In the genomic region with DNA sequence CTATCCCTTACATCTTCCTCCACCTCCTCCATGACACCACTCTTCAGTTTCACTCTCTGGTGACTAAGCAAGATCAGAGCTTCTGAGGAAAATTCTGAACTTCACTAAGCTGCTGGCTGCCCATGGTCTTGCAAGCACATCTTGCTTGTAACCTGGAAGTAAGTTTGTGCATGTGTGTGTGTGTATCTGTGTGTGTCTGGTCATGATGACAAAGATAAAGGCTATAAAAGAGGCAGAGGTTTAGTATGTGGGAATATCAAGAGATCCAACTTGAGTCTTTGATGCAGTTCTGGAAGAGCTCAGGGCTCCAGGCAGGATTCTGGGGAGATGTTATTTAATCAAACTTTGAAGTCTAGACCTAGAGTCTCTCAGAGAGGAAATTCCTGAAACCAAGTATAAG, we compare ENCODE assay signal across 28 mouse cellular contexts.
"Had no signal": no experiment of that assay in that cellular context is flagged by ENCODE, and none has a peak within 500 bp of the region (broad histone marks: within the 10 kb centered on the region; RNA-seq: fewer than 3 reads in every experiment).

No protein-coding gene starts in this region.

- H3K4me1 ChIP-seq: embryonic facial prominence, embryonic 12.5 days; embryonic facial prominence, embryonic 15.5 days; forebrain, embryonic 12.5 days; forebrain, embryonic 13.5 days; forebrain, embryonic 15.5 days had no signal

- H3K27ac ChIP-seq: embryonic facial prominence, embryonic 10.5 days; embryonic facial prominence, embryonic 12.5 days; embryonic facial prominence, embryonic 13.5 days; embryonic facial prominence, embryonic 15.5 days; forebrain, embryonic 10.5 days; forebrain, embryonic 12.5 days; forebrain, embryonic 13.5 days; forebrain, embryonic 15.5 days; gastrocnemius, adult 2 months; heart, adult 2 months had no signal

- H3K27me3 ChIP-seq: embryonic facial prominence, embryonic 12.5 days; embryonic facial prominence, embryonic 13.5 days; embryonic facial prominence, embryonic 15.5 days; forebrain, embryonic 12.5 days; forebrain, embryonic 13.5 days; forebrain, embryonic 15.5 days had no signal

- ATAC-seq: forebrain, embryonic 13.5 days; forebrain, embryonic 14.5 days; forebrain, embryonic 15.5 days; forebrain, postnatal 0 days had no signal

- H3K4me2 ChIP-seq: embryonic facial prominence, embryonic 12.5 days; embryonic facial prominence, embryonic 13.5 days; embryonic facial prominence, embryonic 15.5 days; forebrain, embryonic 12.5 days; forebrain, embryonic 13.5 days; forebrain, embryonic 15.5 days had no signal

- H3K4me3 ChIP-seq: embryonic facial prominence, embryonic 10.5 days; embryonic facial prominence, embryonic 12.5 days; embryonic facial prominence, embryonic 13.5 days; embryonic facial prominence, embryonic 15.5 days; erythroblast, embryonic 14.5 days; forebrain, embryonic 10.5 days; forebrain, embryonic 12.5 days; forebrain, embryonic 13.5 days; forebrain, embryonic 15.5 days; gastrocnemius, adult 2 months; heart, adult 2 months had no signal

- H3K36me3 ChIP-seq: embryonic facial prominence, embryonic 10.5 days; embryonic facial prominence, embryonic 12.5 days; embryonic facial prominence, embryonic 13.5 days; embryonic facial prominence, embryonic 15.5 days; forebrain, embryonic 10.5 days; forebrain, embryonic 12.5 days; forebrain, embryonic 15.5 days had no signal

- DNase-seq: cerebellum, adult 18-20 months; cerebellum, adult 2 months; cerebellum, adult 8-10 months; cerebellum, adult 9-10 months; cerebellum, adult 9-11 months; cerebellum, postnatal 10 days; cerebellum, postnatal 14 days; cerebellum, postnatal 25 days; cerebellum, postnatal 36 days; embryo, embryonic 11 days; forebrain, postnatal 0 days; gastrocnemius, adult 2 months; gastrocnemius, postnatal 10 days; gastrocnemius, postnatal 14 days; gastrocnemius, postnatal 25 days; gastrocnemius, postnatal 36 days; heart, adult 18-20 months had no signal

- H3K9ac ChIP-seq: embryonic facial prominence, embryonic 12.5 days; embryonic facial prominence, embryonic 13.5 days; embryonic facial prominence, embryonic 15.5 days; forebrain, embryonic 12.5 days; forebrain, embryonic 13.5 days; forebrain, embryonic 15.5 days; forebrain, postnatal 0 days had no signal

- H3K9me3 ChIP-seq: embryonic facial prominence, embryonic 10.5 days; embryonic facial prominence, embryonic 12.5 days; embryonic facial prominence, embryonic 13.5 days; embryonic facial prominence, embryonic 15.5 days; forebrain, embryonic 10.5 days; forebrain, embryonic 12.5 days; forebrain, embryonic 13.5 days; forebrain, embryonic 15.5 days had no signal
